Mouse (Mus musculus): ENCODE measurements around the gene Slpi.

Gene Slpi

GRCm38 (mm10) chr2:164389020-164389419 lies at the start of gene Slpi:
Gene Slpi, minus strand, starts transcription at chr2:164389095.
- peak in 1 of 2 experiments; percentile 49 for DNase-seq (ENCODE audit: low spot score in 2 of 2)

- no peak for DNase-seq (ENCODE audit: low spot score in 2 of 2)
Observed at GRCm38 (mm10) chr2:164438257-164438656, 49.4 kb upstream of the Slpi start.

DNA sequence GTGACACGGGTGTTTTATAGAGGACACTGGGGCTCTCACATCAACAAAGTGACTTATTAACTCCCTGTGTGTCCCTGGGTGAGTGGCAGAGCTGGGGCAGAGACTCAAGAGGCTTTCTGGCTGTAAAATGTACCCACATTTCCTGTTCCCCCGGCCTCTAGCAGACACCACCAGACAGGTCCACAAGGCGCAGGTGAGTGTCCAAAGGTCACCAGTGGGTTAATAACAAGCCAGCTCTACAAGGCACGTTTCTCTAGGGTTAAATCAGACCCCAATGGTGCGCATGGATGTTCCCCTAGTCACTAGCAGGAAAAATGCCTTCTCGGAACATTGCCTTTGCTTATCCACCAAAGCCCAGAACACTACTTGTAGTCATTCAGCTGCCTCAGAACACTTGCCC lies 48.8 kb upstream of the Slpi start:
- no peak for DNase-seq (ENCODE audit: low spot score in 2 of 2)

- no peak for DNase-seq (ENCODE audit: low spot score in 2 of 2)
Observed at GRCm38 (mm10) chr2:164436961-164437360, 48.1 kb upstream of the Slpi start.

GRCm38 (mm10) chr2:164436215-164436913 lies 47.5 kb upstream of the Slpi start:
- DNase-seq (ENCODE audit: low spot score in 2 of 2), result no peak

DNA sequence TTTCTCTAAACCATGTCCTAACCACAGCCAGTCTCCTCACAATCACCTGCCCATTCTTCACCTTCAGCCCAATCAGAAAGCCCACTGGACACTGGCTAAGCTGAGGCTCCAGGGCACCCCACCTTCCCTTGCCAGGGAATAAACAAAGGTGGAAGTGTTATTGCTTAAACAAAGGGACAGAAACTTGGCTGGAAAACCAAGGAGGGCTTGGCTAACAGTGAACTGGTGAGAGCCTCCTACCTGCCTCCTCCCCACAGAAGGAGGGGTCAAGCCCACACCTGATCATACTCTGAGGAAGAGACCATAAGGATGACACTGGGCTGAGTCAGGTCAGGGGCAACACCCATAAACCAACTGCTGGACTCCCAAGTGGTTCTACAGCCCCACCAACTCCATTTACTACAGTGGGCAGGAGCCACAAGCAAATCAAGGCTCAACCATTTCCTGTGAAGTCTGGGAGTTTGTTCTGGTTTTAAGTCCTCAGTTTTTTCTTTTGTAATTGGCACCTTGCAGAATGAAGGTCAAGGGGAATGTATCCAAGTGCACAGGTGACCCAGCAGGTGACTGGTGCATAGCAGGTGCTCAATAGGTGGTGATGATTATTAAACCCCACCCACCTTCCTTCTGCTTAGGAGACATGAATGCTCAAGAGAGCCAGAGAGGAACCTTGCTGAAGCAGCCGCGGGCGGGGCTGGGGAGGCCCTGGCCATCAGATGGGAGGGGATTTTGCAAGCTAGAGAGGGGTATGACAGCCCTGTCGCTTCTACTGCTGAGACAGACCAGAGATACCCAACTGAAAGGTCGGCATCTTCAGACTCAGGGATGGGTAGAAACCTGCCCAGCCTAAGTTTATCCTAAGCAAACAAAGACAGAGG lies 46.6 kb upstream of the Slpi start:
- DNase-seq (ENCODE audit: low spot score in 2 of 2), result no peak

GRCm38 (mm10) chr2:164434681-164435080 lies 45.8 kb upstream of the Slpi start:
- no peak for DNase-seq (ENCODE audit: low spot score in 2 of 2)

DNA sequence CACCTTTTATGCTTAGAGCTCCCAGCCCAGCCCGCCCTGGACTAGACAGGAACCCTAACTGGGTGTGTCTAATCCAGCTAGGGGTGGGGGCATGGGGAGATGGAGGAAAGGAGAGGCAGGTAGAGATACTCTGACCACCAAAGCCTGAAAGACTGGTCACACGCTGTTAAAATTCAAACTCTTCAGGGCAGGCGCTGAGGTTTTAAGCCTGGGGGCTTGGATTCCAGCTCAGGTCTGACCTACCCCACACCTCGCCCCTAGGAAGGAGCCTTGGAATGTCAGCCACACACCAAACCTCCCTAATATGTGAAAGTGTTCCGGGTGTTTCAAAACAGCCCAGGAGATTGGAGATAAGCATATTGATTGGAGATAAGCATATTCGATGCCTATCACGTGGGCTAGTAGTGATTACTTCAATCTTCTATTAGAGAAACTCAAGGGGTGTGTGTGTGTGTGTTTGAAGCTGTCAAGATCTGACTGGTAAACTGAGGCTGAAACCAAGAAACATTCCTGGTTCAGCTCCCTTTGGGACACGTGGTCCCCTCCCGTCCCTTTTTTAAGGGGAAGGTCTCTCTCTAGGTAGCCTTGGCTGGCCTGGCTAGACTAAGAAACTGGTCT lies 44.5 kb upstream of the Slpi start:
- no peak for DNase-seq (ENCODE audit: low spot score in 2 of 2)

DNA sequence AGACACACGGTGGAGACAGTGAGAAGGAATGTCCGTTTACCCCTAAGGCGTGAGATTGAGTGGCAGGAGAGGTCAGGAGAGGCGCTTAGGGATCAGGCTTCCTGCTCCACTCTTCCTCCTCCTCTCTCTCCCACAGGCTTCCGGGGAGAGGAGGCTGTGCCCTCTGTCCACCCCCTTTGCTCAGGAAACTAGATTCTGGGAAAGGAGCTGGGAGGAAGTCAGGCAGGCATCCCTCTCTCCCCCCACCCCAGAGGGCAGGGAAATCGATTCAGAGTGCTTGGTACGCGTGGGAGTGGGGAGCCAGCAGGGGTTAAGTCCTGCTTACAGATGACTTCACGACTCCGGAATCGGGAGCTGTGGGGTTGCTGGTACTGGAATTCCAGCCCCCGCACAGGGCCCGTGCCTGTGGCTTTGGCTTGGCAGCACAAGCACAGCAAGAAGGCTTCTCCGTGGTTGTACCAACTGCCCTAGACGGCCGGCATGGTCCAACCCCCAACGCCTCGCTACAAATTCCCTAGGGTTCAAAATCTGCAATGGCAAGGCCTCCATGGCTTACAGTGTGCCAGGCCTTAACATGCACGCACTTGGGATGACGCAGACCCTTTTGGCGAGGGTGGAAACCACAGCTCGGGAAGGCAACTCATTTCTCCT lies 43.8 kb upstream of the Slpi start:
- no peak for DNase-seq (ENCODE audit: low spot score in 2 of 2)

GRCm38 (mm10) chr2:164431676-164432465 lies 43.0 kb upstream of the Slpi start:
- no peak for DNase-seq (ENCODE audit: low spot score in 2 of 2)

DNA sequence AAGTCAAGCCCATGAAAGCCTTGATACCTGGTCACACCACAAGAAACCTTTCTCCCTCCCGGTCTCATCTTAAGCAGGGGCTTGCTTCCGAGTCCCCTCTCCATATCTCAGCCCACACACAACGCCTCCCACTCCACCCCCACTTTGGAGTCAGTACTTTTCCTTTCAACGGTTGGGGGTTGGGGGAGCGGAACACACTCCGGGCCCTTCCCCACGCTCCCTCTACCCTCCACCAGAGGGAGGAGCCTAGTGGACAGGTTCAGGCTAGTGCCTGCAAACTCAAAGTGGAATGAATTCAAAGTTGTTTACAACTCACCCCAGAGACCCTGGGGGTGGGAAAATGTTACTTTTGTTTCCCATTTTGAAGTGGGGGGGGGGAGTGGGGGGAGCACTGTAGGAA lies 41.8 kb upstream of the Slpi start:
- no peak for DNase-seq (ENCODE audit: low spot score in 2 of 2)

DNA sequence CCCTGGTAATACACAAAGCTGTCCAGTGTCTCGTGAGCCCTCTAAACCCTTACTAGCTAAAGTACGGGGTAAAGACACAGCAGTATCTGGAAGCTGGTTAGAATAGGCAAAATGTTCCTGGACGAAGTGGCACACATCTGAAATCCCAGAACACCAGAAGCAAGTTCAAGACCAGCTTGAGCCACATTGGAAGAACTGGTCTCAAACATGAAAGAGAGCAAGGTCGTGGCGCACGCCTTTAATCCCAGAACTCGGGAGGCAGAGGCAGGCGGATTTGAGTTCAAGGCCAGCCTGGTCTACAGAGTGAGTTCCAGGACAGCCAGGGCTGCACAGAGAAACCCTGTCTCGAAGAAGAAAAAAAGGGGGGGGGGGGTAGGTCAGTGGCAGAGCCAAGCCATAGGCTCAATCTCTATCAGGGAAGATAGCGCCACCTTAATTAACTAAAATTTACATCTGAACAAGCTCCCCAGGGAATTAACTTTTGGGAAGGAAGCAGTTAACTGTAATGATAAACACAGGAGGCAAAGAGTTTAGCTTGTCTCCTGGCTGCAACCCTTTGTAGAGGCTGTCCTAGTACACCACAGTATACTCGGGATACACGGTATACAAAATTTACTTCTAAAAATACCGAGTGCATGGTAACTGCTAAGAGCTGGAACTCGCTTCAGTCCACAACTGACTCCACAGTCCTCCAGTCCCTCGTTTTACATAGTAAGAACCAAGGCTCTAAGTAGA lies 41.2 kb upstream of the Slpi start:
- no peak for DNase-seq (ENCODE audit: low spot score in 2 of 2)

DNA sequence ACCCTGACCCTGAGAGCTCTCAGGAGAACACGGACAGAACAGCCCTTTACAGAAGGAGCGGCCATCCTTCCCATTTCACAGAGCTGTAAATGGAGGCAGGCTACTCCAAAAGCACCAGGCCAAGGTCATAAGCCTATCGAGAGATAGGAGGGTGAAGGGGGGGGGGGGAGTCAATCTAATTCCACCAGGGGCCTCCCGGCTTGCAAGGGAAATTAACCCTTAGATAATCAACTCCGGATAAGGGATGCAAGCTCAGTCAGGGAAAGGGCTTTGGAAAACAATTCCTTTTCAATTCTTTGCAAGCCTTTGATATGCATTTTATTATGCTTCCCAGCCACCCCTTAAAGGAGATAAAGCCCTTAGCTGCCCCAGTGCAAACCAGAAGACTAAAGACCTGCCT lies 39.6 kb upstream of the Slpi start:
- no peak for DNase-seq (ENCODE audit: low spot score in 2 of 2)

DNA sequence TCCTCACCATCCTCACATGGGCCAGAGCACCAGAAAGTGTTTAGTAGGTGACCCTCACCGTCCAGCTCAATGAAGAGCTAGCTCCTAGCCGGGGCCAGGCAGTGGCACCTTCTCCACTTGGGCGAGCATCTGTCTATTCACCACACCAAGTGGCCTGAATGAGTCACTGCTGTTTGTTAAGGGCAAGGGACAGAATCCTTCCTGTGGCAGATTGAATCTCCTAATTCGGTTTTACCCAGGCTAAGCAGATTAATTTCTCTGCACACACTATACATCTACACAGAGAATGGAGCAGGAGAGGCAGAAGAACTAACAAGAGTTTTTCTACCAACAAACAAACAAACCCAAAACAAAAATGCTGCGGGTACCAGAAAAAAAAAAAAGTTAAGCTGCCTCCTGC lies 38.1 kb upstream of the Slpi start:
- DNase-seq (ENCODE audit: low spot score in 2 of 2), result no peak

GRCm38 (mm10) chr2:164426121-164426520 lies 37.2 kb upstream of the Slpi start:
- no peak for DNase-seq (ENCODE audit: low spot score in 2 of 2)

GRCm38 (mm10) chr2:164425401-164425800 lies 36.5 kb upstream of the Slpi start:
- no peak for DNase-seq (ENCODE audit: low spot score in 2 of 2)

GRCm38 (mm10) chr2:164424406-164424805 lies 35.5 kb upstream of the Slpi start:
- DNase-seq (ENCODE audit: low spot score in 2 of 2), result no peak

DNA sequence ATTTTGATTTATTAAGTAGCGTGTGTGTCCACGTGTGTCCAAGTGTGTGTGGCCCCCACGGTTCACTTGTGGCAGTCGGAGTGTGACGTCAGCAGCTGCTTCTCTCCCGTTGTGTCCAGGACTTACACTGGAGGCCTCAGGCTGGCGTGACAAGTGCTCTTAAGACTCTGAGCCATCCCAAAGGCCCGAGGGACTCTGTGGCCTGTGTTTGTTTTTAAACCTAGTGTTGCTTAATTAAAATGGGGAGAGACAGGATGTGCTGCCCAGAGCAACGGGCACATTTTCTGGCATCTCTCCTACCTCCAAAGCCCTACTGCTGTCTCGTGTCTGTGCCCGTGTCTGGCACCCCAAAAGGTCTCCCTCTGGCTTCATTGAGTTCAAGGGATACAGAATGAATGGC lies 34.6 kb upstream of the Slpi start:
- DNase-seq (ENCODE audit: low spot score in 2 of 2), result no peak

DNA sequence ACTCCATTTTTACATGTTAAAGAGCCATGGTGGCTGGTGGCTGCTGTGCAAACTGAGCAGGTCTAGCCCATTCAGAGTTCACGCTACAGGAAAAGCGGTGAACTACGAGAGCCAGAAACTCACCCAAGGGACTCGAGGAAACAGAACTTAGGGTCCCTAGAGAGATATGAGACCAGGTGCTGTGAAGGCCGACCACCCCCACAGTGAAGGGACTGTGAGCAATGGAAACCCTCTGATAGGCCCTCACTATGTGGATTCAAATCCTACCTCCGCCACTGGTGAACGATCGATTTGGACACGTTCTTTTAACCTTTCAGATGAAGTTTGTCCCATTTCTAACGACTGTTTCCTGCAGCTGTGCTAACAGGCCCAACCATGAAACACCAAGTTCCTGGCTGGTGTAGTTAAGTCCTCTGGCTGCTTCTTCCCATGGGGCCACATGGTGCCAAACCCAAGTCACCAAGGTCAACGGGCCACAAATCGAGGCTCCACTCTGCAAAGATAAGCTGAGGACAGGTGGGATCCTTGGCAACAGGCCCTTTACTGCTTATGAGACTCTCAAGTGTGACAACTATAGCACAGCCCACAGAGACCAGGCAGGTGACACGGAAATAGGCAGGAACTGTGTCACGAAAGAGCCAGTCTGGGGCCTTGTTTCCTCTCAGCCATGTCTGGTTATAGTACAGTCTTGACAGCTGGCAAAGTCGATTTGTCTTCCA lies 33.9 kb upstream of the Slpi start:
- no peak for DNase-seq (ENCODE audit: low spot score in 2 of 2)

GRCm38 (mm10) chr2:164421979-164422378 lies 33.1 kb upstream of the Slpi start:
- DNase-seq (ENCODE audit: low spot score in 2 of 2), result no peak
